Mouse (Mus musculus) granulocyte monocyte progenitor cell, adult 5-6 weeks (primary cell): ENCODE results near the gene Gm10837. TPM values are rescaled to one million over a fixed set of nuclear protein-coding genes. Genes with fewer than 3 reads are reported as not detected.
A peak's percentile ranks its signal among the peaks of the same experiment; 100 is the strongest.

ENCODE experiments used
- ATAC-seq: replicated peaks from 2 replicates; pipeline ENCODE4 v1.8.0; 2016; ENCODE audit warnings: mild to moderate bottlenecking, moderate TSS enrichment, inconsistent platforms; ENCODE audit not compliant: poor library complexity, severe bottlenecking
- total RNA-seq, 2 experiments: library from RNA; stranded (forward) in 1 of 2; stranded (reverse) in 1 of 2; fragments of 200-712, 200-1000 nt in 1 of 2; fragments of >200 nt in 1 of 2; fragmentation: Nextera tagmentation in 1 of 2; gene quantifications; 2 replicates each; pipeline ENCODE4 v1.2.3; 2014 to 2017

The Gm10837 gene
- total RNA-seq, 2 experiments from 2014 or later = not detected

DNA sequence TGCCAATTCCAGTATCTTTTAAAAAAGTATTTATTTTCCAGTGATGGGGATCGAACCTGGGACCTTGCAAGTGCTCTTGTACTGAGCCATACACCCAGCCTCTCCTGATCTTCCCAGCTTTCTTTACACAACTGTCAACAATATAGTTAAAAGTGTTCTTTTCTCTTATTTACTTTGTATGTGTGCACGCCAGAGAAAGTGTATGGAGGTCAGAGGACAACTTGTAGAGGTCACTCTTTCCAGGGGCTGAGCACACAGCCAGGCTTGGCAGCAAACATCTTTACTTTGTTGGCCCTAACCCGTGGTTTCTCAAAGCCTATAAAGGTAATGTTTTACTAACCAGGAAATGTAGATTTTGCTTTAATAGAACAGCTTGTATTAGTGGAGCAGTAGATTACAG lies 21.1 kb downstream of the Gm10837 start:
- ATAC-seq = no peak

DNA sequence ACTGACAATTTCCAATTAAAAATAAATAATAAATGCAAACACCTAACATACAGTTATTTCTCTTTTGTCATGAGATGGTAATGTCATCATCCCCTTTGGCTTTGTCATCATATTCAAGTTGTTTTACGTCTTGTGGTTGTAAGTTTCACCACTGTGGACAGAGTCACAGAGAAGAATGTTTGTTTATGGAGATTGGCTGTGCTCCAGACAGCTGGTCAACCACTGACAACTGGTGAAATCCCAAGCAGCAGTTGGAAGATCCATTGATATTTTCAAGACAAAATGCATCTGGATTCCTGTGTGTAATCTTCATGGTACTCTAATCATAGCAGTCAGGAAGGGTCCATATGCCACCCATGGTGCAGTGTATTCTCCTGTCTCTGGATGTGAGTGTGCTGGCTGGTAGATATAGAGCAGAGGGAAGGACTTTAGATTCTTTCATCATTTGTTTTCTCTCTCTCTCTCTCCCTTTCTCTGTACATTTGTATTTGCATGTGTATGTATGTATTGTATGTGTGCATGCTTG lies 23.2 kb downstream of the Gm10837 start:
- no peak for ATAC-seq

DNA sequence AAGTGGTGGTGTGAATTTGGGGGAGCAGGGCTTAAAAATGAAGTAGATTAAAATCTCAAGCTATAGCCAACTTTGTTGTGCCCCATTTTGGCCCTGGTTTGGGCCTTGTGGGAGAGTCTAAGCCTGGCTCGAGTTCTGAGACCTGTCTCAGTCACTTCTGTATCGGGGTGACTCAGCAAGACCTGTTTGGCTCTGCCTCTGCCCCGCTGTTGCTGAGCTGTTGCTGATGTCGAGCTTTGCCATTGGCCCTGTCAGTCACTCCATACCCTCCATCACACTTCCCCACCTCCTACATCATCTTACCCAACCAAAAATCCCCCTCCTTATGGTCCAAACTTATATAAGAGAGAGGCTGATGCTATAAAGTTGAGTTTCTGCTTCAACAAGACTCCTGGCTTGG lies 38.1 kb downstream of the Gm10837 start:
- ATAC-seq = no peak

DNA sequence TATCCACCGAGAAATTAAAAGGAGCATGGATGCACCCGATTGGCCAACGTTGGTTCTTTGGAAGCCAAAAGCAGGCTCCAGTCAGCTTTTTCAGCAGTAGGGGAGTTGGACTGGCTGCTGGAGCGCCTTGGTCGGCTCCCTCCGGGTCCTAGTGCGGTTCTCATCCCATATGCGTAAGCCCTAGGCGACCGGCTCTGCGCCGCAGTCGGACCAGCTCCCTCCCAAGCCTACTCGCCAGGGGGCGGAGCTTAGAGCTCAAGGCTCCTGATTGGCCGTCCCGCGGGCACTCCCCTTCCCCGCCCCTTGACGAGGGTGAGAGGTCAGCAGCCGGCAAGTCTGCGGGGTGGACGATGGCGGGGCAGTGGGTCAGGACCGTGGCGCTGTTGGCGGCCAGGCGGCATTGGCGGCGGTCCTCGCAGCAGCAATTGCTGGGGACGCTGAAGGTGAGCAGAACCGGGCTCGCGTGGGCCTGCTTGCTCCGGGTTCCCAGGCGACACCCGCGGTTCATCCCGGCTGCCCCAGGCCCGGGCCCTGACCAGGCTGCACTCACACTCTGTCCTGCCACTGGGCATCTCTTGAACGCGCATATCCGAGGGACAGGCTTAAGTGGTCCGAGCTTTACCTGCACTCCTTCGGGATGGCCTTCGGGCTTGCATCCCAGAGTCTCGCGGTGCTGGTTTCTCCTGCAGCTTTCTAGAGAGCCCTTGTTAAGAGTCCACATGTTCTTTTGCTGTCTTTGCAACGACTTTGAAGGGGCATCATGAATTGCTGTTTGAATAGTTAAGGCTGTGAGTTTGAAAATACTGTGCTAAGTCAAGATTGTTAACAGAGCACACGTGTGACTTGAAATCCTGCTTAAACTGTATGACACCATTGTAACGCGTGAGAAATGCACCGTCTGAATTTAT lies 43.9 kb downstream of the Gm10837 start, which contains the start of gene Pcca:
Gene Pcca, plus strand, starts transcription at position 308 of the 908 bp plus-strand sequence.
- ATAC-seq = peak; percentile 96

DNA sequence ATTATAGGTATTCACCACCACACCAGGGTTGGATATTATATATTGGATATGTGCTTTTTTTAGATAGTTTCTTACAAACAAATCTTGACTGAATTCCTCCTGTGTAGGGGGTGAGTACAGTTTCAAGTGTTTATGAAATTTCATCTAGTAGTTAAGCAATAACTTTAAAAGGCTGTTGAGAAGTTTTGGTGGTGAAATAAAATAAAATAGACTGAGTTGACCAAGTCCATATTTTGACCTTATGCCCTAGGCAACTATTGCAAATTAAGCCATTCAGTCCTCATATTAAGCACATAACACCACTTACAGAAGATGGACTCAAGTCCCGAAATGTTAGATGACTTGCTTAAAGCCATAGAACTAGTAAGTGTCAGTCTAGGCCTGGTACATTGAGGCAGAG lies 45.6 kb downstream of the Gm10837 start:
- no peak for ATAC-seq

Other genes starting within 250 kb of the Gm10837 start
- gene Gm5089, start 39.5 kb upstream of the Gm10837 start, total RNA-seq (2014; fragmentation: Nextera tagmentation) = not detected in 2 replicates
- gene Gm5089, start 39.5 kb upstream of the Gm10837 start, total RNA-seq (2017) = not detected in 2 replicates
- gene Zic5, start 24.9 kb upstream of the Gm10837 start, total RNA-seq (2014; fragmentation: Nextera tagmentation) = not detected in 2 replicates
- not detected in 2 replicates for gene Zic5, start 24.9 kb upstream of the Gm10837 start, total RNA-seq (2017)
- not detected in 2 replicates for gene Zic2, start 15.2 kb upstream of the Gm10837 start, total RNA-seq (2014; fragmentation: Nextera tagmentation)
- not detected in 2 replicates for gene Zic2, start 15.2 kb upstream of the Gm10837 start, total RNA-seq (2017)
- 38.0 and 53.2 TPM in 2 replicates for gene Pcca, start 43.7 kb downstream of the Gm10837 start, total RNA-seq (2014; fragmentation: Nextera tagmentation)
- gene Pcca, start 43.7 kb downstream of the Gm10837 start, total RNA-seq (2017) = 32.4 and 78.9 TPM in 2 replicates